Mouse (Mus musculus) cerebellum, adult 9-10 months (tissue): ENCODE data around the gene Gc.

Experiments used
- DNase-seq: peaks from one replicate; pipeline ENCODE4 v3.0.0; 2022

Gene Gc

DNA sequence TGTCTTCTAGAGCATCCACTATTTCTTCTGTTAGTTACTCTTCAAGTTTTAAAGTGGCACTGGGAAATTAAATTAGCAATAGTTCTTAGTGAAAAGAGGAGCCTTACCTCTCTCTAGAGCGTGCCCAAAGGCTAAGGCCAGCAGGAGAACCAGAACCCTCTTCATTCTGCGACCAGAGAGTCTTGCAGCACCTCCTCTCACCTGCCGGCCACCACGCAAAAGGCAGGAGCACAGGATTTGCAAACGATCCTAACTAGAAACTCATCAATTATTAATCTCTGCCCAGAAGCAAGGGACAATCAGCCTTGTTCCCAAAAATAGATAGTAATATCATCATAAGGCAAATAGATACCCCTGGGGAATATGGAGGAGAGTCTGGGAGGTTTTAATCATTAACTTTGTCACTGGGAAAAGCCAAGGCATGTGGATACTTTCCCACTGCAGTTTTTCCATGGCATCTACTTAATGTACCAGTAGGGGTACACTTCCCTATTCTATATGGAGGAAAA, at the start of gene Gc:
TSS of gene Gc (minus strand) at position 345 of the 509 bp plus-strand sequence.
- no peak for DNase-seq

DNA sequence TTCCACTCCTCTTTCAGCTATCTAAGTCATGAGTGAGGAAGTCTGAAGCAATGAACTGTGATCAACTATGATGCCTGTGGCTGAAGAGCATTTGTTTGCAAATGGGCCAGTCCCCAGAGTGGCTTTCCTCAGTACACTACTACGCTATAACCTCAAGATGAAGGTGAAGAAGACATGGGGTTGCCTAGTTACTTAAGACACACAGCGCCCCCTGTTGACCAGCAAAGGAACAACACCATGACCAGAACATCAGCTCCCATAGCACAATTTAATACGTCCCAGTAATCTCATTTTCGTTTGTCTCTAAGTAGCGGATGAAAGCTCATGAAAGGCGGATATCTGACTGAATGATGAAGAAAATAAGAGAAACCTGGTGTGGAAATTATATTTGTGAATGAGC, 42.5 kb upstream of the Gc start:
- DNase-seq: no peak

DNA sequence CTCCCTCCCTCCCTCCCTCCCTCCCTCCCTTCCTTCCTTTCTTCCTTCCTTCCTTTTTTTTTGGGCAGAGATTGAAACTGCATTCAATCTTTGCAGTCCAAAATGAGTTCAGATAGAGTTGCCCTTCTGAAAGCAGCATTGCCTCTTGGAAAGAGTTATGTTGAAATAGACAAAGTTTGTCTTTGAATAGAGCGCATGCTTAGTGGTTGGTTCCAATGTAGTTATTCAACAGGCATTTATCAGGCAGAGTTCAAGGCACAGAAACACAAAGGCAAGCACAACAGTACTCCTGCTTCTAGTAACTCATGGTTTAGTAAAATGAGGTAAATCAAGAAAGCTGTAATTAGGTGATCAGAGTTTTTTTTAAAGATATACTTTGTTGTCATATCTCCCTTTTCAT, 34.9 kb upstream of the Gc start:
- DNase-seq: no peak

DNA sequence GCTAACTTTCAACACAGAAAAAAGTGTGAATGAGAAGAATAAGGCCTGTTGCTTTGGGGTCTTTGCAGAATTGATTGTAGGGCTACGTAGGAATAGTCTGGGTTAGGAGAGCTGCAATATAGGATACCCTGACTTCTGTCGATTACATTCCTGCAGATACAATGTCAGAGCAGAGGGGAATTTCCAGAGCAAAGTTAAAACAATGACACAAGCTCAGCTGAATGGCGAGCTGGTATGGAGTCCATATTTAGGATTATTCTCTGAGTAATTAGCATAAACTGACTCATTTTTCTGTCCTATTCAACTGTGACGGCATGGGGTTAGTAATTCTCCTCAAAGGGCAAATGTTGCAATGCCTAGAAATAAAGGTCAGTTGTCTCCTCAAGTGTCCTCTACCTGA, 12.8 kb upstream of the Gc start:
- no peak for DNase-seq

DNA sequence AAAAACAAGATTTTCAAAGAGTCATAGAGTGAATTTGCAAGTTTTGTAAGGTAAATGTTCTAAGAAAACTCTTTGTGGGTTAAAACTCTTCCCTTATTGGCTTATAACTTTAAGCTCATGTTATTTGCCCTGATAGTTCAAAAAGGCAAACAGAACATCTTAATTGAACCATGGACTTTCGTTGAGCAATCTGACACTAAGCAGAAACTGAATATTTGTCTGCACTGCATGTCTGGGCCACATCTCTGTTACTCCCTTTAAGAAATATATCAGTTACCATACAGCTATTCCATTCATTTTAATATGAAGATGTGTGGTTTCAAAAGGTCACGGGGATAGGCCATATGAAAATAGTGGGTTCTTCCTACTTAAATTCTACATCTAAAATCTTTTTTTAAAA, 10.2 kb upstream of the Gc start:
- DNase-seq: no peak

DNA sequence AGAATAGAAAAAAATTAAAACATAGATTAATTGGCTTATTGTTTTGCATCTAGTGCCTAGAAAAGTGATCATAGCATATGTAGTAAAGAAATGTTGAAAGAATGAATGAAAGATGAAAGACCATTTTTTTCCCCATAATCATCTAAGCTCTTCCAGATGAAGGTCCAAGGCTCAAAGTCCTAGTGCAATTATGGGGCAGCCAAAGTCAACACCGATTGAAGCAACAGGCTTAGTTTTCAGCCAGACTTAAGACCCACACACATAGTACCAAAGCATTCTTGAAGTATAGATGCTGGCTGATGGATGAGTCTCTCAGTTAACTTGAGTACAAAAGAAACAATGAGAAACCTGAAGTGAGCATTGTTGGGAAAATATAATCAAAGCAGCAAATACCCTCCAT, 9.3 kb upstream of the Gc start:
- DNase-seq: no peak

DNA sequence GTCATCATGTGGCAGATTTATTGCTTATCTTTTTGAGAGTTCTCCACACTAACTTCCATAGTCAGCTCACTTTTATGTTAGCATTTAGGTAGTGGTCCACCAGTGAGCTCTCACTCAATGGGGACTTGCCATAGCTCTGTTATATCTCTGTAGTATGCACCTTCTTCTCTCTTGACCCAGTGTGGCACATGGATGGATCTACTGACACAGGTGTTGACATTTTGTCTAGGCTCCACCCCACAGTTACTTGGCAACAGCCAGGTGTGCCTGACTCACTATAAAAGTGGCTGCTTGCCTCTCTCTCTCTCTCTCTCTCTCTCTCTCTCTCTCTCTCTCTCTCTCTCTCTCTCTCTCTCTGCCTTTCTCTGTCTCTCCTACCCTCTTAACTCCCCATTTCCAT, 8.6 kb upstream of the Gc start:
- DNase-seq: no peak

DNA sequence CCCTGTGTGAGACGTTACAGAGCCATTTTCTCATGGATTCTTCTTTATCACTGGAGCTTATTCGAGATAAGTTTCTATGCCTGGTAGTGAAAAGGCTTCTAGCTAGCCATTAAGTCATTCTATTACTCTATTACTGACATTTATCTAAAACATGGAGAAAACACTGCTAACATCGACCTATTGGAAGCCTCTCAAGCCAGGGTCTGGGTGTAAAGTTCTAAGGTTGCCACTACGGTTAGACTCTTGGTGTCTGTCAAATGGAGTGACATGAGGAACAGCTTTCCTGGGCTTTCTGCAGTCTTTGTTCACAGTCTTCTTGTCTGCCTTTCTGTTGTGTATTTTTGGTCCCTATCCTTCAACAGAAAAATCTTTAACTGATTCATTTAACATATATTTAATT, 4.1 kb upstream of the Gc start:
- DNase-seq: no peak

DNA sequence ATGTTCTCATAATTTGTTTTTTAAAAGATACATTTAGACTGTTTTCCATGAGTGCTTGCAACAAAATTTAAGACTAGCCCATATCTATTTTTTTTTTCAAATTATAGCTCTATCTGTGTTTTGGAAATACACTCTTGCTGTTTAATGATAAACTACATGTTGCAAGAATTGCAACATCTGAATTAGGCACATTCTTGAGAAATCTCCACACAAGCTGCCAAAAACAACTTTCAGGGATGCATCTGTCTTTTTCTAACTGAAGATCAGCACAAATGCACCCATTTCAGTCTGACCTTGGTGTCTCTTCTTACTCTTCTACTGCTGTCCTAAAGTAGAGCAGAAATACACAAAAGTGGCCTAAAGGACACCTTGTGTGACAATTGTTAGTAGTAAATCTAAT, 1.9 kb upstream of the Gc start:
- DNase-seq: no peak

DNA sequence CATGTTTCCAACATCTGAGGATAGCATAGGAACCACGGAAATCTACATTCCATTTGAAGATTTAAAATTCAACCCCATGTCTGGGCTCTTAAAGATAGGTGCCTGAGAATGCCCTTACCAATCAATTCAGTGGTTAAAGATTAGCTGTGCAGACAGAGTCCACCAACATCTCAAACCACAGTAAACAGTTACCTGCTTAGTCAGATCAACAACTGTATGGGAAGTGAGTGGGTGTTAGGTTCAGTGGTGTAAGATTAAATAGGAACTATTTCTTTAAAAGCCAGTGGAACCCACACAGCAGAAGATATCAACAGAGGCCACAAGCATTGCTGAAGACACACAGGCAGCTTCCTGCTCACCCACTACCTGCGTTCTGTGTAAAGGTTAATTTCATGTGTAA, 1.3 kb upstream of the Gc start:
- no peak for DNase-seq

DNA sequence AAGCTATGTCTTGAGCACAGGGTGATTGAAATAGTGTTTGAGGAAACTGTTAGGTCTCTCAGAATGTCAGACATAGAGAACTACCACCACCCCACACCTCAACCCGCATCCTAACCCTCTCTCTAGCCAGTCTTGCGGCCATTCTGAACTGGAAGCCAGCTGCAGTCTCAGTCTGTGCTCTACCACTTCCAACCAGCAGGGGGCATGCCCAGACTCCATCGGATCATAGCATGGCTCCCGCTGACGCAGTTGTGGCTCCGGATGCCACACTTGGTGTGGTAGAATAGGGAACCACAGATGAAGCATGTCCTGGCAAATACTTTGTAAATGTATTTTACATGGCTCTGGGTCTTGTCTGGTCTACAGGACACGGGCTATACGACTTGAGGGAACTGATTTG, 2.2 kb downstream of the Gc start:
- no peak for DNase-seq

DNA sequence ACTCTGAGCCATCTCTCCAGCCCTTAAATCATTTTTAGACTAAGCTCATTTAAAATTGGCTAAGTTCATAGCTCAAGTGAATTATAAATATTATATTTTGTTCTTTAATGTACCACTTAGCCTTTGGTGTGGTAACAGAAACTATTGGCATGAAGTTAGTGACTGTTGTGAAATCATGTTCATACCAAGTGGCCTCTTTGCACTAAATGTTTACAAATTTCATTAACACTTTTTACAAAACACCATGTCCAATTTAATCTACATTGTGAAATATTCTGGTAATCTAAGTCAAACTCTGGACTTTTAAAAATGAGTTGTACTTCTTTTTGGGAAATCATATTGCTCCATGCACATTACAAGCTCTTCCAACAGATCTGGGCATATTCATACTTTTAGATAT, 6.9 kb downstream of the Gc start:
- no peak for DNase-seq

DNA sequence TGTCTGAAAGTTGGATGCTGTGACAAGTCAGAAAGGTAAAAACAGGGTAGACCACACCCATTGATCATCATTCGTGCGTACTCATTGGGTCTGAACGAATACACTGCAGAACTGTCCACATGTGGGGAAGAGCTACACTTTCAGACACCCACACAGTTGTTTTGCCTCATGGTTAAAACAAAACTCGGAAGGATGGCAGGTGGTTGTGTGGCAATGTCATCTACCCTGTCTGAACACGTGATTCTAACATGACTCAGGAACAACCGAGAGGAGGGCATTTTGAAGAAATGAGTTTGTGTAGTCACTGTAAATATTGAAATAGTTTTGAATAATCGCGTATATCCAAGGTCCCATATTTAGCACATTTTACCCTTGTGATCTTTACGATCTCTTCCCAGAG, 8.4 kb downstream of the Gc start:
- DNase-seq: no peak

DNA sequence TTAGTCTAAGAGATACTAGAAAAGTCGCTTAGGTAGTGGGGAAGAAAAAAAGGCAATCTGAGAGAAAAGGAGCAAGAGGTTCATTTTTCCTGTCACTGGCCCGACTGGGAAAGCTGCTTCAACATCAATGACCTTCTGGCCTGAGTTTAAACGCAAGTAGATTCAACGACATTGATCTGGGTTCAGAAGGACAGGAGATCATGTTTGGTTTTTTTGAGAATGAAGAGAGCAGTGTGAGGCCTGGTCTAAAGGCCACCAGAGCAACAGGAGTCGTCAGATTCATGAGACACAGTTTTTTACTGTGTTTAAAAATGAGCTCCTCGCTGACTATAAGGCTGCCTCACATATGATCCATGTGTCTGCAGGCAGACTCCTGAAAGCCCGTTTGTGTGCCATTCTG, 9.7 kb downstream of the Gc start:
- DNase-seq: no peak

DNA sequence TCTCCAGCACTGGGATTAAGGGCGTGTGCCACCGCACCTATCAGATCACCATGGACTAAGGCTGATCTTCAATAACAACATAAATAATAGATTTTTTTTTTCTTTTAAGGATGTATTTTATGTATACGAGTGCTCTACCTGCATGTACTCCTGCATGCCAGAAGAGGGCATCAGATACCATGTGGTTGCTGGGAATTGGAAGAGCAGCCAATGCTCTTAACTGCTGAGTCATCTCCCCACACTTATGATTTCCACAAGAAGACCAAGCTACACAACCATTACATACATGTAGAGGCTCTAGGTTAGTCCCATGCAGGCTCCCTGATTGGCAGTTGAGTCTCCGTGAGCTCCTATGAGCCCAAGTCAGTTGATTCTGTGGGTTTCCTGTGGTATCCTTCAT, 13.3 kb downstream of the Gc start:
- DNase-seq: no peak

DNA sequence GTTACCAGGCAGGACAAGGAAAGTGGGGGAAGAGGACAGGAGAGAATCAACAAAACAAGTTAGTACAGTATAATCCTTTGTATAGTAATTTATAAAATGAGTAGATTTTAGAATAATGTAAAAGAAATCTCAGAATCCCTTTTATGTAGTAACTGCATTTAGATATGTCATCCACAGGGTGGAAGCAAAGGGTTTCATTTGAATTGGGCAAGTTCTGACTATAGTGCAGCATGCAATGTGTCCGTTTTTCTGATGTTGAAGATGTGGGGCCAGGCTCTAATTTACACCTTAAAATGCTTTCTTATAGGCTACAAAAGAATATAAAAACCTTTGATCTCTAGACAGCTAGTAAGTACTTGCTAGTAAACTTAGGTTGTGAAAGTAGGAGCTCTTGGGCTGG, 46.2 kb downstream of the Gc start:
- DNase-seq: no peak

DNA sequence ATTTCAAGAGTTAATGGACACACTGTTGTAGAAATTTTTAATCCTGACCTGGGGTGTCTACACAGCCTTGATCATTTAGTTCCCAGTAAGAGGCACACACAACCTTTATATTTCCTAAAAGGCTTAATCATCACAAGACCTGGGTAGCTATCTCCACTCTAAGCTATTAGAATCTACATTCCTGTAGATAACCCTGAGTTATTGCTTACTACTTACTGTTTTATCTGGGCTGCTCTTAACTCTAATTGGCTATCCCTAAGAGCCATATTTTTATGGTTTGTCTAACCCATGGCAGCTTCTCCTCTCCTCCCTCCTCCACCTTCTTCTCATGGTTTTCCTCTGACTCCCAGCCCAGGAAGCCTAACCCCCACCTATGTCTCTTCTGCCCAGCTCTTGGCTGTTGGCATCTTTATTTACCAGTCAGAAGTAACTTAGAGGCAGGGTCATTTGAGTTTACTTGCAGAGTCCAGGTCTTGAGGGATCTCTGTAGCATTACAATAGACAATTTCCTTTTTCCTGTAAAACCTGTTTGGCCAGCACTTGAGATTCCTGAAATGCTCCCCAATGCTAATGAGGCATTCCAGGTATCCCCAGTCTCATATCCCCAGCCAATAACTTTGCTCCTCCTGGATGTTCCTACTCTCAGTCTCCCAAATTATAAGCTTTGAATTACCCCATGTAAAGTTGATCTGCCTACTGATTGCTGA, 50.2 kb downstream of the Gc start:
- no peak for DNase-seq

DNA sequence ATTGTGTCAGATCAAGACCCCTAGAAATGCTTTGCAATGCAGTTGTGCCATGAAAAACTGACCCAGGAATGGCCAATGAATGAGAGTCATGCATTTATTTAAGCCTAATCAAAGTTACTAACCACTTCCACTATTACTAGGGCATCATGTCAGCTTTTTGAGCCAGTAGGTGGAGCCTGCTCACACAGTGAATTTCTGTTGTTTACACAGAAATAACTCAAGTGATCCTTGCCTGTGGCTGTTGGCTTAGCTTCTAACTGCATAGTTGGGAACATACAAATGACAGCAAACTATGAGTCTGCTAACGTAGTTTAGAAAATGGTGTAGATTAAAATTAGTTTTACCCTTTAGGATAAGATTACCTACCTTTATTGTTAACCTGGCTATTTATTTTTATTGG, 52.6 kb downstream of the Gc start:
- DNase-seq: no peak

DNA sequence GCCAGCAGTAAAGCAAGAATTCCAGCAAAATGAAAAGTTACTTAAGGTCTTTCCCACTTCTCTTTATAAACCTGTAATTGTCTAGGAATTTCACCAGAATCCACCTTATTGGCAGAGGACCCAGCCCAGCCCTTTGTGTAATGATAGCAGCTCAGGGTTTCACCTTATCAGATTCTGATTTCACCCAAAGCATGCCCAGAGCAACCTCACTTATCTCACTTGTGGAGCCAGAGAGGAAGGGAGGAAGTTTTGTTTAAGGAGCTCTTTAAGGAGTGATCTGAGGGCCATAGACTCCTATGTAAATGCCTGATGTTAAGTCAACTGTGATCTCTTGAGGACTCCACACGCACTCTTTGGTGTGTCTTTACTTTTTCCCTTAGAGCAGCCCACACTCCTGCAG, 67.3 kb downstream of the Gc start:
- no peak for DNase-seq

DNA sequence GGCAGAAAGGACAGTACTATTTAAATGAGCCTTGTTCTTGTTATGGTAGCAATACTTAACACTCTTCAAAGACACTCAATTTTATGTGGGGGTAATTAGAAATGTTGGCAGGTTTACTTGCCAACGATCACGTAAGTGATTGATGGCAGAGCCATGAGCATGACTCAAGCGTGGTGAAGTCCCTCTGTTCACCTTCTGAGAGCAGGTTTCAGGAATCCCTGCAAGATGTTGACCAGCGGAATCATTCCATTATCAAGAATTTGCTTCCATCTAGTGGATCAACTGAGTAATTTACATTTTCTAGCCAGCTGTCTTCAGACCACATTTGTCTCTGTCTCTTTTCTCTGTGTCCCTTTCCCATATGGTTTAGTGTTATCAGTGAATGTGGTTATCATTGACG, 73.5 kb downstream of the Gc start:
- DNase-seq: peak; percentile 70

DNA sequence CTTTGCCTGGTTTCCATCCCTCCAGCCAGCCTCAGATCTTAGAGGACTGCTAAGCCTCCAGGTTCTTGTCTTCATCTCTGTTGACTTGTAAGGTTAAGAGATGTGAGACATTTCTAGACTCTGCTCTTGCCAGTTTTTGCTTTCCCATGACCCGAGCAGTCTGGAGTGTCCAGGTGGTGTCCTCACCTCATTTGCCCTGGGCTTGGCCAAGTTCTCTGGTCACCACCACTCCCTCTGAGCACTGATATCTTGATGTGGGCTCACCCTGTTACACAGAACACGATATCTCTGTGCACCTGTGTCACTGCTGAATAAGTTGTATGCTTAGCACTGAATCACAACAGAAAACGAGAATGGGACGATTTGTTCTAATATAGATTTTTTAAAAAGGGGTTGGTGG, 76.4 kb downstream of the Gc start:
- peak; percentile 38 for DNase-seq

DNA sequence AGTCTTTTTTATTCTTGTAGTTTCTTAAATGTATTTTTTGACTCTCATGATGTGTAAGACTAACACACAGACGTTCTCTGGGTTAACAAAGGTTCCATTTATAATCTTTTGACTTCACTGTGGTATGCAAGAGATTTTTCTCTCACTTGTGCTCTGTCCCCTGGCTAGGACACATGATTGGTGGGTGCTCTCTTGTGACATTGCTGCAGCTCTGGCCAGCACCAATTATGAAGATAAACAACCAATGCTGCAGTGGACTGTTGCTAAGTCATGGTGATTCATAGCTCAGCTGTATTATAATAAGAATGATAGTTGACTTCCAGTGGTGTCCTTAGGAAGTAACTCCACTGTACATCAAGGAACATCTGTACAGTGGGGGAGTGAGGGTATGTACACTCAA, 87.6 kb downstream of the Gc start:
- no peak for DNase-seq

DNA sequence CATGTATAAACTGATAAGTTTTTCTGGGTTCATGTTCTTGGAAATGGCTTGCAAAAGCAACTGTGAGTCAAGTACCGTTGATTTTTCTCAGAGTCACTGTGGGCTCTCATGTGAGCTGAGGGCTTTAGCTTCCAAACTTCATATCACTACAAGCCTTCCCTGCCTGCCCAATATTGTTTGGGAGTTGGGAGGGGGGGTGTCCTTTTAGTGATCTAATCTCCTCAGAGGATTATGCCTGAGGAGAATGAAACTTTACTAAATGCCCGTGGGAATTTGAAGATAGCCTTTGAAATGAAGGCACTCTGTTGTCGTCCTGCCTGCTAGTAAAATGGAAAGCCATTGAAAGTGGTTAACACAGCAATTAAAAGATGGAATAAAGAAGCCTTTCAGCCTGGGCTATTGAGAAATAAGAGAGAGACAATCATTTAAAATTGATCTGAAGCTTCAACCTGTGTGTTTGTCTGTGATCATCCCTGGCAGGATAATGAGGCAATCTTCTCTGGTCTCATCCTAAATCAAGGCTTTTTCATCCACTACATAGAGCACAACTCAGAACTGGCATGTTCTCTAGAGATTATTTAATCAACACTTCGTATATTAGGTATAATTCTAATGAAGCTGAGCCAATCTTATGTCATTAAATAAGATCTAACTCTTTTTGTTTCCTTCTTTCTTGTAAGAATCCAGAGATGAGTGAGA, 89.5 kb downstream of the Gc start:
- no peak for DNase-seq
